Mouse (Mus musculus) right cerebral cortex, adult 18-20 months (tissue): ENCODE results near the gene Lrpap1.

Experiments
- DNase-seq: peaks from one replicate; pipeline ENCODE4 v3.0.0; 2022; ENCODE audit warnings: mixed read lengths

Lrpap1 gene

GRCm38 (mm10) chr5:35118418-35118817 lies 12.9 kb upstream of the Lrpap1 start:
- no peak for DNase-seq

GRCm38 (mm10) chr5:35117633-35118032 lies 12.1 kb upstream of the Lrpap1 start:
- DNase-seq = no peak

- no peak for DNase-seq
Measured at GRCm38 (mm10) chr5:35116002-35116401, 10.4 kb upstream of the Lrpap1 start.

DNA sequence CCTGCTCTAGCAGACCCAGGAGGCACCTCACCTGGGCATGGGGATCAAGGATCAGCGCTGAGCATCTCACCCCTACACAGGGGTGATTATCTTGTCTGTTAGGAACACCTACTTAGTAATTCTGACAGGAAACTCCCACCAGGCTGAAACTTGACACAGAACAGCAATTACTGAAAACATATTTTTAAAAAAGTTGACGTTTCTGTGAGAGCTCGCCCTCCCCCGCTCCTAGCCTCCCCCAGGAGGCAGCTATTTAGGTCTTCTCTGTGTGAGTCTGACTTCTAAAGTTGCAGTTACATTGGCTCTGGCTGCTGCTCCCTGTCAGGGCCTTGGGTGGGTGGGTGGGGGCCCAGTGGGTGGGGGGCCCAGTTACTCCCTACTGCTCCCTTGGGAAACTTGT lies 6.9 kb upstream of the Lrpap1 start:
- peak; percentile 75 for DNase-seq

GRCm38 (mm10) chr5:35105922-35106298 lies 344 bp upstream of the Lrpap1 start:
- DNase-seq = no peak

GRCm38 (mm10) chr5:35104183-35104959 lies 1.2 kb downstream of the Lrpap1 start:
- DNase-seq = no peak

GRCm38 (mm10) chr5:35103528-35103927 lies 2.0 kb downstream of the Lrpap1 start:
- DNase-seq = no peak

GRCm38 (mm10) chr5:35103086-35103485 lies 2.5 kb downstream of the Lrpap1 start:
- no peak for DNase-seq

GRCm38 (mm10) chr5:35091636-35092035 lies 13.9 kb downstream of the Lrpap1 start:
- DNase-seq = no peak

GRCm38 (mm10) chr5:35089614-35089963 lies 16.0 kb downstream of the Lrpap1 start:
- no peak for DNase-seq

- peak; percentile 55 for DNase-seq
Measured at GRCm38 (mm10) chr5:35088785-35089613, 16.6 kb downstream of the Lrpap1 start.

DNA sequence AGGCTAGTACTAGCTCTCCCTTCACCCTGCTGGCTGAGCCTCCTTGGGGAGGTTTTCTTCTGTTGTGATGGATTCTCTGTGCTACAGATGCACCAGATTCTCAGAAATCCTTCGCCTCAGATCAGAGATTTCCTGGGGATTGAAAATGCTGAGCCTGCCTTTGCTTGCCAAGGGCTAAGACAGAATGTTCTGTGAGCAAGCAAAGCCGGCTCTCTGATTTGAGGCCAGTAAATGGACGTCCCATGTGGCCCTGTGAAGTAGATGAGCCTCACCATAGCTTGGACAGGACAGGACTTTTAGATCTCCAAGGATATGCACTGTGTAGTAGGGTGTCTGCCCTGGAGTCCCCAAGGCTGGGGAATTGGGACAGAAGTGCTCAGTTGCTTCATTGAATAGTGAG lies 20.7 kb downstream of the Lrpap1 start:
- no peak for DNase-seq

- DNase-seq = no peak
Measured at GRCm38 (mm10) chr5:35079101-35079500, 26.5 kb downstream of the Lrpap1 start.

DNA sequence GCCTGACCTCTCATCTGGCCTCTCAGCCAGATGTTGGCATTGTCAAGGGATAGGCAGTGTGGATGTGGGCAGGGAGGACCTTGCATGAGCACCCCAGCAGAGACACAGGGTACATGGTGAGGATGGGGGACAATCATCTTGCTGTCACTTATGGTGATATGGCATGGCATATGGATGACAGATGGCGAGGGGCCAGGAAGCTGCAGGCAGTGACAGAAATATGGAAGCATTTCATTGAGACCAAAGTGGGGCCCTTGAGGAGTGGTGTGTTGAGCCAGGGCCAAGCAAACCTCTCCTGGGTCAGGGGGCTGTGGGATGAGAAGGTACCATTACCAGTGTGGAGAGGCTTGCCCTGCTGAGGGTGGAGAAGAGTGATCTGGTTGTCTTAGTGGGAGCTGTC lies 29.2 kb downstream of the Lrpap1 start:
- no peak for DNase-seq

DNA sequence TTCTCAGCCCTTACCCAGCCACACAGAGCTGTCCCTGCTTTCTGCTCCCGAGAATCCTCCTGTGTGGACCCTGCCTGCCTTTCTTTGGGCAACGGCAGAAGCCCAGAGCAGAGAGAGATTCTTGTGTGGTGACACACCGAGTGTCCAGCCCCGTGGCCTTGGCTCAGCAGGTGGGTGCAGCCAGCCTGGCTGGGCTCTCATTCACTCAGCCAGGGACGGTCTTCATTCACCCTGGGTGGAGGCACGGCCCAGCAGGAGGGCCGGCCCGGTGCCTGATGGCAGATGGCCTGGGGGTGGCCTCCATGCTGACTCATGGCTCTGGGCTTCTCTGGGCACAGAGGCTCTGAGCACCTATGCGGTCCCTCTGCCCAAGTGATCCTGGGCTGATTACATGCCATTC lies 31.6 kb downstream of the Lrpap1 start:
- DNase-seq = no peak

DNA sequence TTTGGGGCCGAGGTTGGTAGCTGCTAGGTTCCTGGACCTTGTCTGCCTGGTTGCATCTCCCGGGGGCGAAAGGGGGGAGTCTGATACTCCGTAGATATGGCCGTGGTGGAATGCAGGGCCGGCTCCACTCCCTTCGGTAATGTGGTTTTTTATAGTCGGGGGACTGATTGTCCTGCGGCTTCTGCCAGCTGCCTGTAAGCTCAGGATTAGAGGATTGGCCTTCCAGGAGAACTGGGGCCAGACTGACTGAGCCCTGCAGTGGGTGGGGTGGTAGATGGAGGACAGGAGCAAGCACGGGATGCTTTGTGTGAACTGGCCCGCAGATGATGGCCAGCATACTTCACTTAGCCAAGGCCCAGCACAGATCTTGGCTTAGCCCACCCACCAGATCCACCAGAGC lies 32.3 kb downstream of the Lrpap1 start:
- DNase-seq = no peak

DNA sequence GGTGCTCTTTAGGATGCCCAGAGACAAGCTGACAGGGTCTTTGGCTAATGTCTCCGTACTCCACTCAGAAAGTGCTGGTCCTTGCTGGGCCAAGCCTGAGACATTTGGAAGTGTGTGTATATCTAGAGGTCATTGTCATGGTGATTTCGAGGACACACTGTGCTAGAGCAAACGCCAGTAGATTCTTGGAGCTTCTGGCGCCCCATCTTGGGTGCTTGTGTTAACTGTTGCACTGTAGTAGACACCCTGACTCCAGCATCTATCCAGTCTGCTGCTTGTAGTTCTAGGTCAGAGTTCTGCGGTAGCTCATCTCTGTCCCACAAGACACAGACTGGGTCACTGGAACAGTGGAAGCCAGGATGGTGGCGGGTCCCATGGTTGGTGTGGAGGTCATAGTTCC lies 33.7 kb downstream of the Lrpap1 start:
- no peak for DNase-seq

DNA sequence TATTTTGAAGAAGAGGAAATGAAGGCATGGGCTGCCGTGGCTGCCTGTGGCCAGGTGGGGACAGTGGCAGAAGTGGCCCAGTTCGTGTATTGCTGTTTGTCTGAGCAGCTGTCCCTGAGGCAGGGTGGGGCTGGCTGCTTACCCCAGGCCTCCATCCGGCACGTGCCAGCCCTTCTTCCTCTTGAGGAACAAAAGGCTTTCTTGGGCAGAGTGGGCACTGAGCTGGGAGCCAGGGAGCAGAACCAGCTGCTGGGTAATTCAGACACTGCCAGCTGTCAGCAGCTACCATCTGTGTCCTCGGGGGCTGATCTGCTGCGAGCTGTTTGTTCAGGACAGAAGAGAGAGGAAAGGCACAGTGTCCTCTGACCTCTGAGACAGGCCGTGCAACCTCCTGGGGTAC lies 34.6 kb downstream of the Lrpap1 start:
- peak; percentile 40 for DNase-seq

- no peak for DNase-seq
Measured at GRCm38 (mm10) chr5:35070314-35070713, 35.3 kb downstream of the Lrpap1 start.

- no peak for DNase-seq
Measured at GRCm38 (mm10) chr5:35069841-35070240, 35.7 kb downstream of the Lrpap1 start.

GRCm38 (mm10) chr5:35060098-35060497 lies 45.5 kb downstream of the Lrpap1 start:
- no peak for DNase-seq

DNA sequence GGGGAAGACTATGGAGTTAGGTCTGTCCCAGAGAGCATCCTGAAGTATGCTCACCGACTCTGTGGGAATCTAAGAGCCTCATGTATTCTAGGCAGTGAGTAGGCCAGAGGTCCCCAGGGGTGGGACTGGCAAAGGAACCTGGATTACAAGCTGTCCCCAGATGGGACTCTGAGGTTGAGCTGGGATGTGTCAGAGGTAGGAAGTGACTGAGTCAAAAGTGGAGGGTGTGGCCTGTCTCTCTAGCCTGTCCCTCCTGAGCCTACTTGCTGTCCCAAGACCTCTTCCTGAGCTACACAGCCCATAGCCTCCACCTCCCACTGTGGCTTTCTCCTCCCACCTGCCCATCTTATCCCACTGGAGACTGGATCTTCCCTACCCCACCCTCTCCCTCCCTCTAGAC lies 47.4 kb downstream of the Lrpap1 start:
- no peak for DNase-seq

DNA sequence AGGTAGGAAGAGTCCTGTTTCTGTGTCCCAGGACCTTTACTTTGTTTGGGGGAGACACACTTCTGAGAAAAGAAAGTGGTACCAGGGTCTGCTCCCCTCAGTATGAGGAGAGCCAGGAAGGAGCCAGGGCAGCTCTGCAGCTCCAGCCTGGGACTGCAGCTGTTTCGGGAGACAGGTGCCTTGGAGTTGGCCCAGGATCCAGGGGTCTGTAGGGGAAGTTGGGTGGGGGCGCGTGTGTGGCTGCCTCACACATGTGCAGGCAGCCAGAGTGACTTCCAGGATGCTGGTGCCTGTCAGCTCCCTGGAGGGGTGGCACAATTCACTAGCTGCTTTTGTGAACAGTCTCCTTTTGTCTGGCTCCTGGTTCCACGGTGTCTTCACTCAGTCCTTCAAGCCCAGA lies 48.0 kb downstream of the Lrpap1 start:
- no peak for DNase-seq
